Mouse (Mus musculus) lung, adult 2 months (tissue): ENCODE results near the gene Slc26a10. TPM values are rescaled to one million over a fixed set of nuclear protein-coding genes. Genes with fewer than 3 reads are reported as not detected.

ENCODE experiments used
- DNase-seq: peaks from one replicate; pipeline ENCODE4 v3.0.0; 2022
- H3K4me1 ChIP-seq: fragments of 200-500 bp; 2 replicates; pipeline ENCODE4 v1.6.1; 2011; ENCODE audit warnings: low read length; ENCODE audit not compliant: control insufficient read depth, insufficient read depth
- H3K4me3 ChIP-seq: fragments of 200-500 bp; replicated peaks from 2 replicates; pipeline ENCODE3; 2011; ENCODE audit warnings: low read depth, mild to moderate bottlenecking, control low read depth, low read length; ENCODE audit errors: extremely low read depth
- CTCF ChIP-seq: fragments of 200-500 bp; IDR thresholded peaks from 2 replicates; pipeline ENCODE4 v1.5.1; 2011; ENCODE audit warnings: mild to moderate bottlenecking, low read length, control low read depth; ENCODE audit not compliant: insufficient read depth
- POLR2A ChIP-seq: fragments of 200-500 bp; IDR thresholded peaks from 2 replicates; pipeline ENCODE4 v1.6.1; 2011; ENCODE audit warnings: low read depth, mild to moderate bottlenecking, control low read depth, low read length, borderline replicate concordance; ENCODE audit errors: extremely low read depth
- WGBS: fragments of 180-500 bp; shearing (Covaris S2); methylation state at CpG from one replicate; pipeline ENCODE4 v1.1.7; 2018; 5-methylcytosine and 5-hydroxymethylcytosine counted together
- polyA plus RNA-seq: library from polyadenylated mRNA; depleted of rRNA; stranded (reverse); fragments of >200 nt; gene quantifications from 2 replicates; pipeline ENCODE4 v1.2.3, GENCODE M21; 2012

Slc26a10 gene
- polyA plus RNA-seq, 1 experiment = 7.4 TPM

DNA sequence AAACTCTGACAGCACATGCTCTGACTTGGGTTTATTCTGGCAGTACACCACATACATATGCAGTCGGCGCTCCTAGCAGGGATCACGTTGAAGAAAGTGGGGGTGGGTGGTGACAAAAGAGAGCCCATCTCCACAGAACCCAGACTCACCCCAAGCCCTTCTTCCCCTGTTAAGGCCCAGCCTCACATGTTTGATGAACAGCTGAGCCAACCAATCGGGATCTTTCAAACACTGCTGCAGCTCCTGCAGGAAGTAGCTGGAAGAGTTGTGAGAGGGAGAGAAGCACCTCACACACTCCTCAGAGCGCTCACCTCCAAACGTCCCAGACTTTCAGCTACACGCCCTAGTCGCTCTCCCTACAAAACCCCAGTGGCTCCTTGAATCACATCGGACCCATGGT is 4.7 kb upstream of the Slc26a10 start:
- WGBS = 77% methylated on average over 9 of the region's 9 CpGs
- TF ChIP-seq POLR2A = no peak
- TF ChIP-seq CTCF = no peak
- Histone ChIP-seq H3K4me1 (no peaks in the 10 kb centered on the region), H3K4me3 (no peak overlapping the region)
- DNase-seq = no peak

DNA sequence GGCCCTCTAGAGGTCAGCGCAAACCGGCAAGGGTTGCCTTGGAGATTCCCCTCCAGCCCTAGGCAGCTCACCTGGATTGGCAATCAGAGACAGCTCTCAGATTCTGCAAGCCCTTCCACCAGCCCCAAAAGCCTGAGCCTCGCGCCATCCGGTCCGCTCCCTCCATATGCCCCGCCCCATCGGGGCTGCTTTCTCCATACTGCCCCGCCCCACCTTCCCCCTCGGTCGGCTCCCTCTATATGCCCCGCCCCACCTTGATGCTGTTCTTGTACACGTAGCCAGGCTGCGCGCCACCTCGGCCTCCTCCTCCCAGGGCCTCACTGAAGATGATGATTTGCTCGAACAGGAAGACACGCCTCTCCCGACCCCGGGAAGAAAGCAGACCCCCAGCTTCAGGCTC is 3.3 kb upstream of the Slc26a10 start:
- no peak for DNase-seq
- no peak overlapping the region for H3K4me3 ChIP-seq
- 27% methylated on average over 20 of the region's 20 CpGs for WGBS

DNA sequence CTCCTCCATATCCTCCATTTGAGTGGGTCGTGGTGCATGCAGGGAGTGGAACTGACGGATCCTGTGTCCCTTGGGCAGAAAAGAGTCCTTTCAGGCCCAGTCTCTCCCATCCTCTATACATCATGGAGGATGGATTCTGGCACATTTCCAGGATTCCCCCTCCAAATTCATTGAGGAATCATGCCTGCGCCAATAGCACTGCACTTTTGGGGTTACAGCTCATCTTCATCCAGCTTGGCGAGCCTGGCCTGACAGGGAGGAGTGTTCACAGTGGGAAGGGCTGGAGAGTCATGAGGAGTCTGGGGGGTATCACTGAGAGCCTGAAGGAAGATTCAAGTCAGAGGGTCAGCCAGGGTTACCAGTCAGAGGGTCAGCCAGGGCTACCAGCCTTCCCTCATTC is 2.2 kb upstream of the Slc26a10 start:
- DNase-seq = no peak
- TF ChIP-seq CTCF (no peak), POLR2A (no peak)
- peaks cover 3% of the 10 kb centered on the region; the same call in 1 of the 2 replicates for H3K4me1 ChIP-seq
- H3K4me3 ChIP-seq = no peak overlapping the region
- WGBS = 75% methylated on average over 4 of the region's 4 CpGs

More for the DNA sequence above, 3.3 kb upstream of the Slc26a10 start:
- TF ChIP-seq CTCF = no peak
- no peak for TF ChIP-seq POLR2A
- H3K4me1 ChIP-seq = no peaks in the 10 kb centered on the region

- no peak for DNase-seq
- 47% methylated on average over 6 of the region's 6 CpGs for WGBS
- Histone ChIP-seq H3K4me1 (peaks cover 3% of the 10 kb centered on the region; the same call in 1 of the 2 replicates), H3K4me3 (peak overlapping the region; percentile 40)
- peak; percentile 44; the same call in 1 of the 2 replicates for TF ChIP-seq POLR2A
- no peak for TF ChIP-seq CTCF
Measured at GRCm38 (mm10) chr10:127181566-127181965, 1.1 kb upstream of the Slc26a10 start.

DNA sequence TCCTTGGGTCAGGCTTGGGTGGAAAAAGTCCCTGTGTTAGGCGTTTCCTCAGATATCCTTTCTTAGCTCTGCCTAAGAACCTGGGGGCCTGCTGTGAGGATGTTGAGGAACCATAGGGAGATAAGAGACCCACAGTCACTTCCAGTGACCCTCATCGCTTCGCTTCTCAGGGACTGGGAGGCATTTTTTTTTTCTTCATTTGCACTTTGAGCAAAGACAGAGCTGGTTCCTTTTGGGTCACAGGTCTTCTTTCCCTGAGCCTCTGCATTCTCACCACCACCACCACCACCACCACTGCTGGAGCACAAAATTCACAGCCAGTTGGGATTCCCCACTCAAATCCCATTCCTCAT is 226 bp upstream of the Slc26a10 start:
- Histone ChIP-seq H3K4me1 (peaks cover 3% of the 10 kb centered on the region; the same call in 1 of the 2 replicates), H3K4me3 (no peak overlapping the region)
- 48% methylated on average over 3 of the region's 3 CpGs for WGBS
- no peak for DNase-seq
- no peak for TF ChIP-seq POLR2A
- TF ChIP-seq CTCF = no peak

DNA sequence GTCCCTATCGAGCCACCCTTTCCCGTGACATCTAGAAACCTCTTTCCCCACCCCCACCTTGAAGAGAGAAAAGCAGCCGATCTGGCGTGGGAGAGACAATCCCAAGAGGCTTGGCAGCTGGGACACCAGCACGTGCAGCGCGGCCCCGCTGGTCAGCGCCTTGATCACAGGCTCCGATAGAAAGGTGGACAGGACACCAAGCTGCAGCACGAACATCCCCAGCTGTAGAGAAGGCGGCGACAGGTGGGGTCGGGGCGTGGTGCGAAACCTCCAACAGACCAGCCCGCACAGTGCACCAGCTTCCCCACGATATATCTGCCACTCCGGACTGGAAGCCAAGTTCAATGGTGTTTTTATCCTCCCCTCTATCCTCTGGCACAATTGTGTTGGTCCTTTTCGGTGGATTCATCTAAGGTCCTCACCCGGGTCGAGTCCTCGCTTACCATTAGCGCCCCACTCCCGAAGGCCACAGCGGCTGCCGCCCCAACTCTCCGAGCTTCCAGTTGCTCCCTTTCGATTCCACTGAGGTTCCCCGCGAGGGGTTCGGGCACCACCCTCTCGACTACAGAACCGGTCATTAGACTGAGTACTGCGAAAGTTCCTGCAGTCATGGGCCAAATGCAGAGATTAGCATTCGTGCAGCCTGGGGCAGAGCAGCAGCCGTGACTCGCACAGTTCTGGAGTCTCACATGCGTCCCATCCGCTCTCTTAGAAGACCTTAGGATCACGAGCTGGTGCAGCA is 2.0 kb downstream of the Slc26a10 start:
- peaks cover 3% of the 10 kb centered on the region; the same call in 1 of the 2 replicates for H3K4me1 ChIP-seq
- TF ChIP-seq CTCF (no peak), POLR2A (no peak)
- WGBS = 11% methylated on average over 41 of the region's 41 CpGs
- no peak overlapping the region for H3K4me3 ChIP-seq
- DNase-seq = no peak

GRCm38 (mm10) chr10:127177719-127178118 is 2.7 kb downstream of the Slc26a10 start:
- H3K4me3 ChIP-seq = peak overlapping the region; percentile 56
- peaks cover 3% of the 10 kb centered on the region; the same call in 1 of the 2 replicates for H3K4me1 ChIP-seq
- no peak for TF ChIP-seq POLR2A
- TF ChIP-seq CTCF = peak; percentile 82
- WGBS = 2% methylated on average over 23 of the region's 23 CpGs
- DNase-seq = peak; percentile 73

DNA sequence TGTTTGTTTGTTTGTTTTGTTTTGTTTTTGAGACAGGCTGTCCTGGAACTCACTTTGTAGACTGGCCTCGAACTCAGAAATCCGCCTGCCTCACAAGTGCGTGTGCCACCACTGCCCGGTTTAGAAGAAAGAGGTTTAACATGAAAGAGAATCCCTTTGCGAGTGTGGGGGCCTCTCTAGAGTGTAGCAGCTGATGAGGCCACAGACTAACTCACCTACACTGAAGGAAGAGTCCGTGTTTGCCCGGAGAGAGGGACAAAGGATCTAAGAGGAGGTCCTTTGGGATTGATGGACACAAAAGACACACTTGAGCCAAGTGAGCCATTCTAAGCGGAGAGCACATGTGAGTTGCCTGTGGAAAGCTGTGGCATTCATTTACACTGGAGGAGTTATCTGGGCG is 3.2 kb downstream of the Slc26a10 start:
- H3K4me1 ChIP-seq = peaks cover 3% of the 10 kb centered on the region; the same call in 1 of the 2 replicates
- TF ChIP-seq POLR2A (no peak), CTCF (no peak)
- whole genome bisulfite sequencing = 24% methylated on average over 9 of the region's 9 CpGs
- DNase-seq = no peak
- no peak overlapping the region for H3K4me3 ChIP-seq

DNA sequence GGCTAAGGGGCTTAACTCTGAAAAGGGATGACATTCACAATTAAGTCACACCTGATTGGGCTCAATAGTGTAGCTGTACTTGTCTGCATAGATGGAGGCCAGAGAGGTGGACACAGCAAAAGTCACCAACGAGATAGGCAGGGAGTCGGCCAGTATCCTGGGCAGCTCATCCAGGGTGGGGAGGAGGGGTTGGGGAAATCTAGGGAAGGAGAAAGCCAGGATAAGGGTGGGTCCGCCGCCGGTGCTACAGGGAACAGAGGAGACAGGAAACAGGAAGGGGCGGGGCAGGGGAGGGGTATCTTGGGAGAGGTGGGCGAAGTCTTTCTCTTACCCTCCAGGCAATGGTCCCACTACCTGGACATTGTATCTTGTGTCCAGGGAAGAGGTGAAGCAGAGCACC is 3.7 kb downstream of the Slc26a10 start:
- 4% methylated on average over 7 of the region's 7 CpGs for WGBS
- TF ChIP-seq CTCF (no peak), POLR2A (no peak)
- no peak for DNase-seq
- Histone ChIP-seq H3K4me1 (peaks cover 3% of the 10 kb centered on the region; the same call in 1 of the 2 replicates), H3K4me3 (no peak overlapping the region)

DNA sequence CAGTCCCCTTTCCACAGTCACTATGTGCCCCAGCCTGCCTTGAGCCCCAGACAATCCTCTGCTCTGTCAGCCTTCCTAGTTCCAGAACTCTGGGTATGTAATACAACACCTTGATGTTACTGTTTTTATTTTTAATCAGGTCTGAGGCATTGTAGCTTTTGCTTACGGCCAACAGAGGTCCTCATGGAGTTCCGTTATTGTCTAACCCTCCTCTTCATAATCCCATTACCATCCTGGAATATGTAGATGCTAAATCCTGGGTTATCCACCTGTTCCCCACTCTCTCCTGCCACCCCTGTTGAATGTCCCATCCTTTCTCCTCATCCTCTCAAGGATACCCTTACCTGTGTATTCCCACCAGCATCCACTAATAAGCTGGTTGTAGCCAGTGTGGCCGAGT is 4.2 kb downstream of the Slc26a10 start:
- 36% methylated on average over 3 of the region's 3 CpGs for WGBS
- no peak for DNase-seq

GRCm38 (mm10) chr10:127174170-127174569 is 6.3 kb downstream of the Slc26a10 start:
- no peak for TF ChIP-seq CTCF
- no peak for TF ChIP-seq POLR2A
- WGBS = 79% methylated on average over 7 of the region's 7 CpGs
- Histone ChIP-seq H3K4me3 (no peak overlapping the region), H3K4me1 (peaks cover 8% of the 10 kb centered on the region; the same call in 1 of the 2 replicates)
- no peak for DNase-seq

More for the DNA sequence above, 4.2 kb downstream of the Slc26a10 start:
- TF ChIP-seq POLR2A (no peak), CTCF (no peak)
- H3K4me3 ChIP-seq = no peak overlapping the region
- peaks cover 3% of the 10 kb centered on the region; the same call in 1 of the 2 replicates for H3K4me1 ChIP-seq
